Mouse (Mus musculus) urinary bladder, adult 18-20 months (tissue): ENCODE results near the gene Dbndd1.
"Not testable (repeated sequence)": the region's sequence is repeated elsewhere in the genome, so short reads cannot be mapped to it uniquely, and the experiment has no call there.

Source experiments
- DNase-seq, 2 experiments: peaks; one replicate each; pipeline ENCODE4 v3.0.0; 2022; ENCODE audit warnings: low spot score in 2 of 2, mixed read lengths in 2 of 2

Gene Dbndd1

GRCm38 (mm10) chr8:123514781-123515539, at the start of gene Dbndd1:
TSS of gene Dbndd1 (minus strand) at chr8:123515463.
- DNase-seq, result peak in 1 of 2 experiments; percentile 14

GRCm38 (mm10) chr8:123564221-123564620, 49.0 kb upstream of the Dbndd1 start:
- DNase-seq, result not testable (repeated sequence)

GRCm38 (mm10) chr8:123537641-123538040, 22.4 kb upstream of the Dbndd1 start:
- DNase-seq, result peak; percentile 28 to 36

- no peak for DNase-seq
Measured at GRCm38 (mm10) chr8:123536990-123537380, 21.7 kb upstream of the Dbndd1 start.

- DNase-seq, result no peak
Measured at GRCm38 (mm10) chr8:123536242-123536989, 21.2 kb upstream of the Dbndd1 start.

GRCm38 (mm10) chr8:123527720-123528489, 12.6 kb upstream of the Dbndd1 start:
- DNase-seq, result no peak

- DNase-seq, result not testable (repeated sequence)
Measured at GRCm38 (mm10) chr8:123520048-123520447, 4.8 kb upstream of the Dbndd1 start.

- DNase-seq, result peak; percentile 64 to 83
Measured at GRCm38 (mm10) chr8:123518667-123519066, 3.4 kb upstream of the Dbndd1 start, which contains the start of gene Gas8. TSS of gene Gas8 (plus strand) at chr8:123518834.

- DNase-seq, result no peak
Measured at GRCm38 (mm10) chr8:123518172-123518571, 2.9 kb upstream of the Dbndd1 start.

- DNase-seq, result no peak
Measured at GRCm38 (mm10) chr8:123516596-123516995, 1.3 kb upstream of the Dbndd1 start.

GRCm38 (mm10) chr8:123515540-123515897, 256 bp upstream of the Dbndd1 start:
- no peak for DNase-seq

- peak in 1 of 2 experiments; percentile 8 for DNase-seq
Measured at GRCm38 (mm10) chr8:123514136-123514535, 1.1 kb downstream of the Dbndd1 start.

GRCm38 (mm10) chr8:123510819-123511218, 4.4 kb downstream of the Dbndd1 start:
- DNase-seq, result no peak

- DNase-seq, result no peak
Measured at GRCm38 (mm10) chr8:123507153-123507552, 8.1 kb downstream of the Dbndd1 start.

GRCm38 (mm10) chr8:123505695-123506094, 9.6 kb downstream of the Dbndd1 start:
- DNase-seq, result no peak

GRCm38 (mm10) chr8:123505267-123505666, 10.0 kb downstream of the Dbndd1 start:
- no peak for DNase-seq

- DNase-seq, result no peak
Measured at GRCm38 (mm10) chr8:123504591-123505195, 10.6 kb downstream of the Dbndd1 start.

- DNase-seq, result no peak
Measured at GRCm38 (mm10) chr8:123503801-123504467, 11.3 kb downstream of the Dbndd1 start.

- no peak for DNase-seq
Measured at GRCm38 (mm10) chr8:123502192-123502591, 13.1 kb downstream of the Dbndd1 start.

- no peak for DNase-seq
Measured at GRCm38 (mm10) chr8:123499556-123499955, 15.7 kb downstream of the Dbndd1 start.

GRCm38 (mm10) chr8:123498963-123499362, 16.3 kb downstream of the Dbndd1 start:
- no peak for DNase-seq
